Mouse (Mus musculus) heart, postnatal 10 days (tissue): ENCODE measurements at regions not wholly inside any gene's neighbourhood (a gene's known extent, or its start where the extent isn't known, plus 50 kb on each side); places are given as distances from the start of the nearest gene placed in this dataset.
"Not testable (repeated sequence)": the region's sequence is repeated elsewhere in the genome, so short reads cannot be mapped to it uniquely, and the experiment has no call there.

Experiments used
- DNase-seq, 2 experiments: peaks; one replicate each; pipeline ENCODE4 v3.0.0; 2021
- intact Hi-C: fragments of 180-260 bp; cut with DNase I; formaldehyde crosslinking; loops from one replicate; pipeline ENCODE4 v1.15.1; 2025

- not testable (repeated sequence) for DNase-seq
- intact Hi-C loops, result loop anchor here (1.0 to 2.0 kb wide), 3 partner anchors 194 to 702 kb away; no protein-coding TSS in a partner anchor
These were observed 189.2 kb upstream of the Rapgef5 start for GRCm38 (mm10) chr12:117327086-117327485.

GRCm38 (mm10) chr12:117330418-117330817 is 185.9 kb upstream of the Rapgef5 start:
- intact Hi-C loops, result no loop called here
- no peak for DNase-seq

GRCm38 (mm10) chr12:117336856-117337255 is 179.4 kb upstream of the Rapgef5 start:
- no peak for DNase-seq
- intact Hi-C loops, result no loop called here

DNA sequence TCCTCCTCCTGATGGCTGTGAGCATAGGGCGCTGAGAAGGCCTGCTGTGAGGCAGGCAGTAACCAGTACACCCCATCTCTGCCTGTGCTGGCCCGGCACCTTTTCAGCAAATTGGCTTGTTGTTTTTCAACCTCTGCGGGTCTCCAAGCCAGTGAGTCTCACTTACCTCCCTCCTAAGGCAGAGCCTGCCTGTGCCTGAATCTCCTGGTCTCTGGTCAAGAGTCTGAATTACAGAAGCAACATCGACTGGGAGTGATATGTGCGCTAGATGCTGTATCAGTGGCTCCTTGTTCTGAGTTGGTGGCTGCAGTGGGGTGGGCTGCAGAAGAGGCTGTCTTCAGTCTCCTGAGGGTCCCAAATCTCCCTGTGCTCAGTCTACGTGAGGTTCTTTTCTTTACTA is 174.0 kb upstream of the Rapgef5 start:
- DNase-seq, result no peak
- intact Hi-C loops, result no loop called here

- intact Hi-C loops, result no loop called here
- no peak for DNase-seq
These were observed 173.2 kb upstream of the Rapgef5 start for GRCm38 (mm10) chr12:117343121-117343520.

DNA sequence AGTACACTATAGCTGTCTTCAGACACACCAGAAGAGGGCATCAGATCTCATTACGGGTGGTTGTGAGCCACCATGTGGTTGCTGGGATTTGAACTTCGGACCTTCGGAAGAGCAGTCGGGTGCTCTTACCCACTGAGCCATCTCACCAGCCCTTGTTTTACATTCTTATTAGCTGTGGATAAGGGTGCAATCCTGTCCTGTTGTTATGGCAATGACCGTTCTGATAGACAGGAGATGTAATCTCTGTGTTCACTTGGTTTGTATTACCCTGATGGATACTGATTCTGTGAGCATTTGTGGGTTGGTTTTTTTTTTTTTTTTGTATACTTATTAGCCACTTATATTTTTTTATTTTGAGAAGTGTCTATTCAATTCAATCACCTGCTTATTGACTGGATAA is 172.7 kb upstream of the Rapgef5 start:
- DNase-seq, intact Hi-C loops: not testable (repeated sequence)

GRCm38 (mm10) chr12:117344266-117345087 is 171.8 kb upstream of the Rapgef5 start:
- no peak for DNase-seq
- intact Hi-C loops, result no loop called here

DNA sequence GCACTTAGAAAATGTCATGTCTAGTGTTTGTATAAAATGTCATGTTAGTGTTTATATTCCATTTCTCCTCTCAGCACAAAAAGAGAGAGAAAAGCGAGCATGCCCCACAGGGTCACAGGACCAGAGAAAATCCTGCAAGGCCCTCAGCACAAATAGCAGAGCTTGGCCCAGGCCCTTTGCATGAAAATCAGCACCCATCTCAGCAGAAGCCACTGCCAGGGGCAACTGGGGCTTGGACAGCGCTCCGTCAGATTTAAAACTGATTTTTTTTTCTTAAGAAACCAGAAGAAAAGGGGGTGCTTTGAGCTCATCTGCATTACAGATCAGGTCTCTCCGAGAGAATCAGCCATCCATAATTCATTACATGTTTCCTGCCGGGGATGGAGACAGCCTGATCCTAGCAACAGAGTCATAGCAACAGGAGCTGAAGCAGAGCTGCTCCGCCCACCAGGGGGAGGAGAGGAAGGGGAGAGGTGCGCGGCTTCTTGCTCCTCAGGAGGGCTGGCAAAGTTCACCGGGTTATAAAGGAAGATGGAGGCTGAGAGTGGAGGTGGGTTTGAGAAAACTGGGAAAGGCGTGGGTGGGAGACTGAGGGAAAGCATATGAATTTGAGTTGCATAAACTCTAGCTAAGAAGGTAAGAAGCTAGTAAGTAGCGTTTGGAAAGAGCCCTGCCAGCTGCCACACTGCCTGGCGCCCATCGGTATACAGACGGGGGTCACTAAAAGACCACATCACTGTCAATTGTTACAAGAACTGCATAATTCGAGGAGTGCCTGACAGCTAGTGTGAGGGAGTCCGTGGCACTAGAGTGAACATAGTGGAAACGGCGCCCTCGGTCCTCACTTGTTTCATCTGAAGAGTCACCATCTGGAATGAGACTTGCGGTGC is 170.9 kb upstream of the Rapgef5 start:
- DNase-seq, result no peak
- intact Hi-C loops, result no loop called here

DNA sequence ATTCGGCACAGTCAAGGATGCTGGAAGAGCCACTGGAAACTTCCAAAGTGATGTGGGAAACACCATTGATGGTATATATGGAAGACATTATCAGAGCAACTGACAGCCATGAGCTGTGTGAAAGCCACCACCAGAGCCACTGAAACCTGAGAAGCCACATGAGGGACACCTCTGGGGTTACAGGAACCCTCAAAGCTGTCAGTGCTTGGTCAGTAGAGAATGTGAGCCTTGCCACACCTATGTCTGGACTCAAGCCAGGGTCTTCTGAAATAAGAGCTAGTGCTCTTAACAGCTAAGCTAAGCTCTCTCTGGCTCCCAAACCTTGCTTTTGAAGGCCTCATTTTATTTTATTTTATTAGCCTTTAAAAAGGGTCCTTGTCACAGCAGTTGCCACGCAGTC is 170.2 kb upstream of the Rapgef5 start:
- intact Hi-C loops, result no loop called here
- no peak for DNase-seq

DNA sequence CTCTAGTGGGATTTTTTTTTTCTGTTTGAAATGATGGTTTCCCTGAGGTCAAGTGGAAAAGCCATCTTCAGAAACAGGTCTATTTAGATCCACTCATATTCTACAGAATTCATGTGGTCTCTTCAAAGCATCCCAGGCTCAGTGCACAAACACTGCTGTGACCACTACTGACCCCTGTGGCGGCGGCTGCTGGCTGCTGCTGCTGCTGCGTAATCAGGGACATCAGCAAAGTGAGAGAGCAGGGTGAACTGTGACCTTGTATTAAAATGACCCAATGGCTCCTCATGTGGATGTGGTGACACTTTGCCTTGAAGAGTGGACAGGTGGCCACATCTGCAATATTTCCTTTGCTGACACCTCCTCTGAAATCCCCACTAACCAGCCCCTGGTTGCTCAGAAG is 169.1 kb upstream of the Rapgef5 start:
- intact Hi-C loops, result no loop called here
- no peak for DNase-seq

GRCm38 (mm10) chr12:117348516-117348915 is 167.8 kb upstream of the Rapgef5 start:
- DNase-seq, result no peak
- intact Hi-C loops, result no loop called here

GRCm38 (mm10) chr12:117351900-117352299 is 164.4 kb upstream of the Rapgef5 start:
- intact Hi-C loops, result loop anchor here (2.0 to 10.0 kb wide), 2 partner anchors 317 to 727 kb away; no protein-coding TSS in a partner anchor
- no peak for DNase-seq

DNA sequence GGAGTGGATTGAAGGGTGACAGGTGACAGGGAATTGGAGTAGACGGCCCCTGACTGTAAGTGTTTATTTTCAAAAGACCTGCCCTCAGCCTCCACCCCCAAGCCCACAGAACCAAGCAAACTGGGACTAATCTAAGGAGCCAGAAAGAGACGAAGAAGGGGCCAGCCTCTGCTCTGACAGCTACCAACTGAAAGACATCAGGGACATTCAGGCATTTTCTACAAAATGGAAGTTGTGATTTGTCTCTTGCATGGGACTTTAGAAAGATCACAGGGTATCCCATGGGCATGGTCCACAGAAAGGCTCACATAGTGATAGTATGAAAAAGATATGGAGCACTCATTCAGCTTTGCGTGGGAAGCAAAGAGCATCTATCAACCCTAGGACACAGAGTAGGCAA is 163.8 kb upstream of the Rapgef5 start:
- intact Hi-C loops, result loop anchor here (2.0 to 10.0 kb wide), 2 partner anchors 318 to 728 kb away; no protein-coding TSS in a partner anchor
- no peak for DNase-seq

DNA sequence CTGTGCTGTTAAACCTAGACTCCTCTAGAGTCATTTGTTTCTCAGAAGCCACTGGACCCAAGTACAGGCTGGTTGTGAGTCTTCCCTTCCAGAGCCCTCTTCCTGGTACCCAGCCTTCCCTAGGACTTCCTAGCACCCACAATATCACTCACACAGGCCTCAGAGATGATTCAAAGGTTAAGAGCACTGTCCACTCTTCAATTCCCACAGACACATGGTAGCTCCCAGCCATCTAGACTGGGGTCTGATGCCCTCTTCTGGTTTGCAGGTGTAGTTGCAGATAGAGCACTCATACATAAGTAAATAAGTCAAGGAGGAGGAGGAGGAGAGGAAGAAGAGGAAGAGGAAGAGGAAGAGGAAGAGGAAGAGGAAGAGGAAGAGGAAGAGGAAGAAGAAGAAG is 163.3 kb upstream of the Rapgef5 start:
- intact Hi-C loops, result loop anchor here (2.0 to 10.0 kb wide), 2 partner anchors 318 to 728 kb away; no protein-coding TSS in a partner anchor
- peak; percentile 10 to 17 for DNase-seq

DNA sequence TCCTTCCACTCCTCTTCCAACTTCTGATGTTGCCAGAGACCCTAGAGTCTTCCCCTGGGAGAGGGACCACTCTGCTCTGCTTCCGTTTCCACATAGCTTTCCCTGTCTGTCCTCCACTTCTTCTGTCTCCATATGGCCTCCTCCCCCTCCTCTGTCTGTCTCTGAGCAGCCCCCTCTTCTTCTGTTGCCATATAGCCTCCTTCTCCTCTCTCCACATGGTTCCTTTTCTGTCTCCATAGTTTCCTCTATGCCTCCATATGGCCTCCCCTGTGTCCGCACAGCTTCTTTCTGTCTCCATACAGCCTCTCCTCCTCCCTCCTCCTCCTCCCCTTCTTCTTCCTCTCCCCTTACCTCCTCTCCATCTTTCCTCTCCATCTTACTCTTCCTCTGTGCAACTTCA is 158.5 kb upstream of the Rapgef5 start:
- no peak for DNase-seq
- intact Hi-C loops, result loop anchor here (10.0 kb wide), 1 partner anchor 733 kb away; no protein-coding TSS in a partner anchor

GRCm38 (mm10) chr12:117358891-117359290 is 157.4 kb upstream of the Rapgef5 start:
- intact Hi-C loops, result loop anchor here (10.0 kb wide), 1 partner anchor 734 kb away; no protein-coding TSS in a partner anchor

GRCm38 (mm10) chr12:117360215-117360614 is 156.1 kb upstream of the Rapgef5 start:
- no peak for DNase-seq
- intact Hi-C loops, result no loop called here

More at GRCm38 (mm10) chr12:117358891-117359290, 157.4 kb upstream of the Rapgef5 start:
- DNase-seq, result no peak

- intact Hi-C loops, result no loop called here
- no peak for DNase-seq
These were observed 154.5 kb upstream of the Rapgef5 start for GRCm38 (mm10) chr12:117361826-117362225.

DNA sequence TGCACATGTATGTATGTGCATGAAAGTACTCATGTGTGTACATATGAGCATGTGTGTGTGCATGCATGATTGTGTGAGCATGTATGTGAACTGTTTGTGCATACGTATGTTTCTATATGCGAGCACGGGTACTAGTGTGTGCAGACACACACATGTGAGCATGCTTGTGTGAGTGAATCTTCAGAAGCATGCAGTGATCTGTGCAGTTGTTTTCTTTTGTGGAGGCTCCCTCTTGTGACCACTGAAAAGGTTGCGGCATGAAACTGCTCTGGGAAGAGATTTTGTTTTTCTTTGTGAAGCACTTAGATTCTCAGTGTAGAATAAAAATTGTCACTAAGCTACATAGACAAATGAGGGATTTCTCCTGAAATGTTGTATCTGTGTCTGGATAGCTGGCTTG is 152.8 kb upstream of the Rapgef5 start:
- DNase-seq, intact Hi-C loops: not testable (repeated sequence)

- DNase-seq, result no peak
- intact Hi-C loops, result no loop called here
These were observed 151.1 kb upstream of the Rapgef5 start for GRCm38 (mm10) chr12:117365181-117365580.

DNA sequence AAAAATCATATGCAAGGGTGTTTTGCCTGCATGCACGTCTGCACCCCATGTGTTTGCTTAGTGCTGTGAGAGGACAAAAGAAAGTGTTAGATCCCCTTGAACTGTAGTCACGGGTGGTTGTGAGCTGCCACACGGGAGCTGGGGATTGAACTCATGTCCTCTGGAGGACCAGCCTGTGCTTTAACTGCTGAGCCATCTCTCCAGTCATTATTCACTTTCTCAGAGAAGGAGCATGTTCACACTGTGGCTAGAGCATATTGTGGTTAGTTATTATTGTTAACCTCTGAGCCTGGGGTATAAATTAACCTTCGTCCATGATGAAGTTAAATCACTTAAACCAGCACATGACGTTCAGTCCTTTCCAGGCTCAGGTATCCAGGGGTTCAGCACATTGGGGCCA is 150.4 kb upstream of the Rapgef5 start:
- intact Hi-C loops, result no loop called here
- no peak for DNase-seq
